ENCODE assay signal across 10 mouse cellular contexts in the genomic region with DNA sequence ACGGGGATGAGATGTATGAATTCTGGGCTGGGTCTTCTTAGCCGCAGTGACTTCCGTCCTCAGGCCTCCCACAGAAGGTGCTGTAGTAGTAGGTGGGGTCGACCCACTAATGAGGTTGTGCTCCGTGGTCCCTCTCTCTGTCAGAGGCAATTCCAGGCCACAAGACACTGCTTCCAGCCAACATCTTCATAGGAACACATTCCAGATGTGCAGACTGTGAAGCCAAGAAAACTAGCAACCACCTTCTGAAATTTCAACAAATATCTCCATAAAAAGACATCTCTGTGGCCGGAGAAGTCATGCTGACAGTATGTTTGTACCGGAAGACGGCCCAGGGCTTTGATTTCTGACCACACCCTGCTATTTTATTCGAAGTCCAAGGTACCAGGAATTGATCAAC.
"Had no signal": no experiment of that assay in that cellular context is flagged by ENCODE, and none has a peak within 500 bp of the region (broad histone marks: within the 10 kb centered on the region; RNA-seq: fewer than 3 reads in every experiment).

No protein-coding gene starts in this region.

- H3K4me2 ChIP-seq: kidney, embryonic 15.5 days; midbrain, embryonic 13.5 days; neural tube, embryonic 12.5 days; stomach, embryonic 15.5 days had no signal

- ATAC-seq: midbrain, embryonic 13.5 days had no signal

- H3K9ac ChIP-seq: kidney, embryonic 15.5 days; liver, embryonic 14.5 days; midbrain, embryonic 13.5 days; neural tube, embryonic 12.5 days; stomach, embryonic 15.5 days had no signal

- DNase-seq: kidney, postnatal 14 days; lung, adult 18-20 months; right cerebral cortex, postnatal 4 days had no signal

- H3K36me3 ChIP-seq: kidney, embryonic 15.5 days; midbrain, embryonic 13.5 days; neural tube, embryonic 12.5 days; stomach, embryonic 15.5 days had no signal

- H3K4me3 ChIP-seq: kidney, embryonic 15.5 days; left cerebral cortex, adult 2 months; midbrain, embryonic 13.5 days; myocyte; neural tube, embryonic 12.5 days; stomach, embryonic 15.5 days had no signal

- H3K4me1 ChIP-seq: kidney, embryonic 15.5 days; neural tube, embryonic 12.5 days; stomach, embryonic 15.5 days had no signal

- H3K27me3 ChIP-seq: kidney, embryonic 15.5 days; midbrain, embryonic 13.5 days; neural tube, embryonic 12.5 days; stomach, embryonic 15.5 days had no signal

- H3K9me3 ChIP-seq: midbrain, embryonic 13.5 days; neural tube, embryonic 12.5 days; stomach, embryonic 15.5 days had no signal

- H3K27ac ChIP-seq: kidney, embryonic 15.5 days; left cerebral cortex, adult 2 months; liver, embryonic 14.5 days; midbrain, embryonic 13.5 days; neural tube, embryonic 12.5 days; stomach, embryonic 15.5 days had no signal
